Mouse (Mus musculus) liver, adult 2 months (tissue): ENCODE data around the gene Aatf. TPM values are rescaled to one million over a fixed set of nuclear protein-coding genes. Genes with fewer than 3 reads are reported as not detected.

Source experiments
- DNase-seq: peaks from one replicate; pipeline ENCODE4 v3.0.0-alpha.2; 2011; ENCODE audit warnings: low read depth, low spot score; ENCODE audit errors: extremely low read depth
- H3K27ac ChIP-seq: fragments of 200-500 bp; replicated peaks from 2 replicates; pipeline ENCODE4 v1.5.1; 2012; ENCODE audit warnings: low read depth, mild to moderate bottlenecking, control low read depth, inconsistent platforms, low read length; ENCODE audit not compliant: insufficient read depth
- H3K27me3 ChIP-seq: fragments of 200-500 bp; 2 replicates; pipeline ENCODE4 v1.6.1; 2012; ENCODE audit warnings: mild to moderate bottlenecking, moderate library complexity, low read length, inconsistent platforms; ENCODE audit not compliant: control insufficient read depth, insufficient read depth
- H3K36me3 ChIP-seq: fragments of 200-500 bp; 2 replicates; pipeline ENCODE4 v1.6.1; 2012; ENCODE audit warnings: low read length, inconsistent platforms; ENCODE audit not compliant: control insufficient read depth, insufficient read depth
- H3K4me1 ChIP-seq: fragments of 200-500 bp; 2 replicates; pipeline ENCODE4 v1.6.1; 2011; ENCODE audit warnings: low read length; ENCODE audit not compliant: control insufficient read depth, insufficient read depth
- H3K4me3 ChIP-seq: fragments of 200-500 bp; 2 replicates; pipeline ENCODE4 v1.5.1; 2011; ENCODE audit warnings: low read depth, mild to moderate bottlenecking, control low read depth, low read length, moderate library complexity; ENCODE audit not compliant: insufficient read depth
- H3K79me2 ChIP-seq: fragments of 200-500 bp; 2 replicates; pipeline ENCODE4 v1.6.1; 2012; ENCODE audit warnings: inconsistent platforms, mild to moderate bottlenecking, low read length, moderate library complexity; ENCODE audit not compliant: control insufficient read depth, insufficient read depth
- H3K9ac ChIP-seq: fragments of 200-500 bp; 2 replicates; pipeline ENCODE4 v1.6.1; 2012; ENCODE audit warnings: low read depth, mild to moderate bottlenecking, control low read depth, inconsistent platforms, low read length
- CTCF ChIP-seq: fragments of 200-500 bp; IDR thresholded peaks from 2 replicates; pipeline ENCODE4 v1.5.1; 2011; ENCODE audit warnings: low read depth, low read length, control low read depth
- POLR2A ChIP-seq: fragments of 200-500 bp; IDR thresholded peaks from 2 replicates; pipeline ENCODE4 v1.6.1; 2011; ENCODE audit warnings: low read length, control low read depth; ENCODE audit not compliant: insufficient read depth; ENCODE audit errors: extremely low read depth
- WGBS: fragments of 180-500 bp; shearing (Covaris S2); methylation state at CpG from one replicate; pipeline ENCODE4 v1.1.7; 2018; 5-methylcytosine and 5-hydroxymethylcytosine counted together
- polyA plus RNA-seq: library from polyadenylated mRNA; depleted of rRNA; stranded (reverse); fragments of >200 nt; gene quantifications from 2 replicates; pipeline ENCODE4 v1.2.3, GENCODE M21; 2012; rRNA removed
- total RNA-seq: library from RNA; depleted of rRNA; stranded (reverse); fragments of >200 nt; gene quantifications from 2 replicates; pipeline ENCODE4 v1.2.3, GENCODE M21; 2014; rRNA removed

The Aatf gene
- total and polyA plus RNA-seq, 2 experiments = 3.9 to 14.0 TPM

DNA sequence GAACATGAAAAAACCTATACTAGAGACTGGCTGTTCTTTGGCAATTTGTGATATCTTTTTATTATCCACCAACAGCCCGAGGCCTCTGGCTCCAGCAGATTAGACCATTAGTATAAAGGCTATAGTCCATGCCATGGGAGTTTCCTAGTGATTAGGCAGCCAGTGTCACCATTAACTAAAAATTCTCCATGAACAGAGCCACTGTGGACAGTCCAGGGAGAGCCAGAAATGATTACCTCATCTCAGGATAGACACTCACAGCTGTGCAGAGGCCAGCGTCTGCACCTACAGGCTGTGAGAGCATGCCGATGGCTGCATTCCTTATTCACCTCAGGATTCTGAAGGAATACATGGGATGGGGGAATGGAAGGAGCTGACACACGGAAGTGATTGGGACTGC lies 140.2 kb downstream of the Aatf start:
- Histone ChIP-seq H3K27me3 (no peaks in the 10 kb centered on the region), H3K36me3 (peaks cover 70% of the 10 kb centered on the region), H3K4me1 (no peaks in the 10 kb centered on the region), H3K9ac (no peak overlapping the region), H3K27ac (no peak overlapping the region), H3K4me3 (no peak overlapping the region), H3K79me2 (no peaks in the 10 kb centered on the region)
- DNase-seq = no peak
- TF ChIP-seq POLR2A (no peak), CTCF (no peak)
- 94% methylated on average over 4 of the region's 4 CpGs for whole genome bisulfite sequencing

Other genes with a start within 250 kb of the Aatf start
- not detected in 2 replicates for gene Lhx1, start 12.0 kb upstream of the Aatf start, total RNA-seq
- gene Lhx1, start 12.0 kb upstream of the Aatf start, polyA plus RNA-seq = not detected in 2 replicates